Mouse (Mus musculus) liver, adult 10 weeks (tissue): ENCODE data around the gene Ccnl1. TPM values are rescaled to one million over a fixed set of nuclear protein-coding genes. Genes with fewer than 3 reads are reported as not detected.

Experiments used
- polyA plus RNA-seq: library from polyadenylated mRNA; stranded (reverse); fragments of 350-450 nt; fragmentation: Illumina TruSeq; extraction: RNeasy Lipid Tissue Mini Kit (QIAGEN cat#74804); gene quantifications from one replicate; pipeline ENCODE4 v1.2.3, GENCODE M21; 2014; ENCODE audit warnings: low read depth, low replicate concordance

The Ccnl1 gene
- polyA plus RNA-seq = 103 TPM

GRCm38 (mm10) chr3:65958102-65958839 lies at the start of gene Ccnl1:
Gene Ccnl1, minus strand, starts transcription at chr3:65958249.

